Mouse (Mus musculus) cortical plate, adult 2 months (tissue): ENCODE data around the gene Cyp2d11.

Source experiments
- CTCF ChIP-seq: fragments of 200-500 bp; IDR thresholded peaks from 2 replicates; pipeline ENCODE4 v1.5.1; 2011; ENCODE audit warnings: mild to moderate bottlenecking, control low read depth, low read length; ENCODE audit not compliant: insufficient read depth; ENCODE audit errors: extremely low read depth
- POLR2A ChIP-seq: fragments of 200-500 bp; IDR thresholded peaks from 2 replicates; pipeline ENCODE4 v1.6.1; 2011; ENCODE audit warnings: mild to moderate bottlenecking, low read length, control low read depth; ENCODE audit not compliant: insufficient read depth; ENCODE audit errors: extremely low read depth

DNA sequence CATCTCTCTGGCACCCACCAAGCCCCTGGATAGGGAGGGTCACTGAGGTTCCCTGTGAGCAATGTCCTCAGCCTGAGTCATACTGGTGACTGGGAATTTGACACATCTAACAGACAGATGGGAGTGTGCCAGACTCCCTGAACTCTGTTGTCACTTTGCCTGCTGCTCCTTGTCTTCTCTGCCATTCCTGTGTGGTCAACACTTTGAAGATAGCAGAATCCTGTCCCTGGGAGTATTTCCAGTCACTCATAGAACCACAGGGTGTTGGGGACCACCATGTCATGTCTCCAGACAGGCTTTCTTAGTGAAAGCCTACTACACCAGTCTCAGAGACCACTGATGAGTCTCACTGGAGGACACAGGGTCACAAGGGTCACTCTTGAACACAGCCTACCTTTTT, 8.3 kb upstream of the Cyp2d11 start:
- TF ChIP-seq POLR2A (no peak), CTCF (no peak)
